Mouse (Mus musculus): ENCODE data around the gene Rprd2. TPM values are rescaled to one million over a fixed set of nuclear protein-coding genes. Genes with fewer than 3 reads are reported as not detected.
"Not testable (repeated sequence)": the region's sequence is repeated elsewhere in the genome, so short reads cannot be mapped to it uniquely, and the experiment has no call there.

Gene Rprd2
- total and polyA plus RNA-seq, 2 experiments = 5.1 to 7.6 TPM

DNA sequence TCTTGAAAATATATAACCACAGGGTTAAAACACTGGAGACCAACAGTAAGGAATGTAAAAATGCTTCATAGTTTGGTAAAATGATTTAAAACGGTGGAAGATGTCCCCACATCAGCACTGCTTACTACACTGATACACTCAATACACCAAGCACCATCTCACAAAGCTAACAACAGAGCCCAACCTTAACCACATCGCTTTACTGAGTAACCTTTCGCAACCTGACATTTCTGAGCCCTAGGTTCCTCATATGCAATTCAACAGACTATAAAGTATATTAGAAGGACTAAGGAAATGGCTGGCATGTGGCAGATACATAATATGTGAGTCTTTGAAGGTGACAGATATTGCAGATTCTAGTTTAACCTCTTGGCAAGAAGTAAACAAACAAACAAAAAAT lies 2.0 kb downstream of the Rprd2 start:
- no peak overlapping the region for H3K4me3 ChIP-seq (ENCODE audit: insufficient read depth, low read depth, low read length)
- WGBS = 57% methylated on average over 3 of the region's 3 CpGs
- no peak overlapping the region; the same call in 1 of the 2 replicates for H3K9ac ChIP-seq (ENCODE audit: low read depth, low read length)
- DNase-seq (ENCODE audit: extremely low read depth, low read depth, low spot score) = no peak
- H3K79me2 ChIP-seq (ENCODE audit: control insufficient read depth, insufficient read depth, low read length) = peaks cover 25% of the 10 kb centered on the region
- peaks cover 1% of the 10 kb centered on the region for H3K4me1 ChIP-seq (ENCODE audit: control insufficient read depth, insufficient read depth, low read length)
- H3K27me3 ChIP-seq (ENCODE audit: control insufficient read depth, insufficient read depth, low read length) = no peaks in the 10 kb centered on the region
- no peaks in the 10 kb centered on the region for H3K36me3 ChIP-seq (ENCODE audit: control insufficient read depth, insufficient read depth, low read length)
- TF ChIP-seq POLR2A (IDR thresholded peaks at IDR 0.05; ENCODE audit: extremely low read depth, insufficient read depth, low read length) (no peak), CTCF (IDR thresholded peaks at IDR 0.05; ENCODE audit: low read depth, low read length) (no peak)
- no peak overlapping the region for H3K27ac ChIP-seq (replicated peaks; ENCODE audit: insufficient read depth, low read depth, low read length)

DNA sequence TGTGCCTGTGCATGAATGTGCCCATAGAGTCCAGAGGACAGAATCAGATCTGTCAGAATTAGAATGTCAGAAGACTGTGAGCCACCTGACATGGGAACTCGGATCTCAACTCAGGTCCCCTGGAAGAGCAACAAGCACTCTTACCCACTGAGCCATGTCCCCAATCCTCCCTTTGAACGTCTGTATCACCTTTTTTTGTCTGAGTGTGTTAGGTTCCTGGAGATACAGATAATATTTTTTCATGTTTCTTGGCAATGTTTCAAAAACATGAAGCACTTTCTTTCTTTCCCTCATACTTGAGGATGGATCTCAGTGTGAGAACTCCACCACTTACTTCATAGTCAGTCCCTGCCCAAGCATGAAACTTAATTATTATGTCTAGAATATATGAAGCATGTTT lies 10.3 kb downstream of the Rprd2 start:
- Histone ChIP-seq H3K27ac (replicated peaks; ENCODE audit: insufficient read depth, low read depth, low read length) (no peak overlapping the region), H3K4me1 (ENCODE audit: control insufficient read depth, insufficient read depth, low read length) (no peaks in the 10 kb centered on the region; the same call in 1 of the 2 replicates), H3K27me3 (ENCODE audit: control insufficient read depth, insufficient read depth, low read length) (no peaks in the 10 kb centered on the region), H3K36me3 (ENCODE audit: control insufficient read depth, insufficient read depth, low read length) (no peaks in the 10 kb centered on the region; the same call in 1 of the 2 replicates), H3K9ac (ENCODE audit: low read depth, low read length) (no peak overlapping the region), H3K4me3 (ENCODE audit: insufficient read depth, low read depth, low read length) (no peak overlapping the region), H3K79me2 (ENCODE audit: control insufficient read depth, insufficient read depth, low read length) (peaks cover 47% of the 10 kb centered on the region)
- no peak for DNase-seq (ENCODE audit: extremely low read depth, low read depth, low spot score)
- TF ChIP-seq POLR2A (IDR thresholded peaks at IDR 0.05; ENCODE audit: extremely low read depth, insufficient read depth, low read length) (no peak), CTCF (IDR thresholded peaks at IDR 0.05; ENCODE audit: low read depth, low read length) (no peak)
- WGBS = 54% methylated on average over 2 of the region's 2 CpGs

GRCm38 (mm10) chr3:95807630-95808029 lies 11.0 kb downstream of the Rprd2 start:
- not testable (repeated sequence) for H3K36me3 ChIP-seq (ENCODE audit: control insufficient read depth, insufficient read depth, low read length); H3K9ac ChIP-seq (ENCODE audit: low read depth, low read length); H3K4me3 ChIP-seq (ENCODE audit: insufficient read depth, low read depth, low read length); DNase-seq (ENCODE audit: extremely low read depth, low read depth, low spot score); H3K4me1 ChIP-seq (ENCODE audit: control insufficient read depth, insufficient read depth, low read length); H3K27ac ChIP-seq (replicated peaks; ENCODE audit: insufficient read depth, low read depth, low read length); H3K27me3 ChIP-seq (ENCODE audit: control insufficient read depth, insufficient read depth, low read length)
- 74% methylated on average over 6 of the region's 6 CpGs for WGBS
- peaks cover 46% of the 10 kb centered on the region for H3K79me2 ChIP-seq (ENCODE audit: control insufficient read depth, insufficient read depth, low read length)

DNA sequence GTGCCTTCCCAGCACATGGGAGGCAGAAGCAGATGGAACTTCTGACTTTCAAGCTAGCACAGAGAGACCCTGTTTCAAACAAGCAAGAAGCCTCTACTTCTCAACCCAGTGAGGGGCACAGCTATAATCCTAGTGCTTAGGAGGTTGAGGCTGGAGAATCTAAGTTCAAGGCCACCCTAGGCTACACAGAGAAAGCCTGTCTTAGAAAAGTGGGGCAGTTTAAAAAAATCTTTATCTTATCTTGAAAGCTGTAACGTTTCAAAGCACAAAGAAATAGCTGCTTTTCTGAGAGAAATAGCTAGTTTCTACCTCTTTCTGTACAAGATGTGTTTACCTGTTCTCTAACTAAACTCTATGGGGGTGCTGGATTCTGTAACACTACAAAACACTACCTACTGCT lies 12.0 kb downstream of the Rprd2 start:
- TF ChIP-seq POLR2A (IDR thresholded peaks at IDR 0.05; ENCODE audit: extremely low read depth, insufficient read depth, low read length) (no peak), CTCF (IDR thresholded peaks at IDR 0.05; ENCODE audit: low read depth, low read length) (no peak)
- WGBS = 16% methylated on average over 1 of the region's 1 CpGs
- no peak for DNase-seq (ENCODE audit: extremely low read depth, low read depth, low spot score)
- Histone ChIP-seq H3K9ac (ENCODE audit: low read depth, low read length) (no peak overlapping the region), H3K36me3 (ENCODE audit: control insufficient read depth, insufficient read depth, low read length) (no peaks in the 10 kb centered on the region; the same call in 1 of the 2 replicates), H3K79me2 (ENCODE audit: control insufficient read depth, insufficient read depth, low read length) (peaks cover 47% of the 10 kb centered on the region), H3K27ac (replicated peaks; ENCODE audit: insufficient read depth, low read depth, low read length) (no peak overlapping the region), H3K4me3 (ENCODE audit: insufficient read depth, low read depth, low read length) (no peak overlapping the region), H3K27me3 (ENCODE audit: control insufficient read depth, insufficient read depth, low read length) (no peaks in the 10 kb centered on the region), H3K4me1 (ENCODE audit: control insufficient read depth, insufficient read depth, low read length) (no peaks in the 10 kb centered on the region; the same call in 1 of the 2 replicates)

GRCm38 (mm10) chr3:95803851-95804250 lies 14.8 kb downstream of the Rprd2 start:
- Histone ChIP-seq H3K36me3 (ENCODE audit: control insufficient read depth, insufficient read depth, low read length) (no peaks in the 10 kb centered on the region), H3K27ac (replicated peaks; ENCODE audit: insufficient read depth, low read depth, low read length) (no peak overlapping the region), H3K4me3 (ENCODE audit: insufficient read depth, low read depth, low read length) (no peak overlapping the region), H3K9ac (ENCODE audit: low read depth, low read length) (no peak overlapping the region), H3K79me2 (ENCODE audit: control insufficient read depth, insufficient read depth, low read length) (peaks cover 50% of the 10 kb centered on the region), H3K4me1 (ENCODE audit: control insufficient read depth, insufficient read depth, low read length) (0 out of 2 replicates have a peak, but pooled peaks cover 2% of the 10 kb centered on the region), H3K27me3 (ENCODE audit: control insufficient read depth, insufficient read depth, low read length) (no peaks in the 10 kb centered on the region)
- TF ChIP-seq CTCF (IDR thresholded peaks at IDR 0.05; ENCODE audit: low read depth, low read length) (no peak), POLR2A (IDR thresholded peaks at IDR 0.05; ENCODE audit: extremely low read depth, insufficient read depth, low read length) (no peak)
- DNase-seq (ENCODE audit: extremely low read depth, low read depth, low spot score) = no peak
- 98% methylated on average over 4 of the region's 4 CpGs for WGBS

DNA sequence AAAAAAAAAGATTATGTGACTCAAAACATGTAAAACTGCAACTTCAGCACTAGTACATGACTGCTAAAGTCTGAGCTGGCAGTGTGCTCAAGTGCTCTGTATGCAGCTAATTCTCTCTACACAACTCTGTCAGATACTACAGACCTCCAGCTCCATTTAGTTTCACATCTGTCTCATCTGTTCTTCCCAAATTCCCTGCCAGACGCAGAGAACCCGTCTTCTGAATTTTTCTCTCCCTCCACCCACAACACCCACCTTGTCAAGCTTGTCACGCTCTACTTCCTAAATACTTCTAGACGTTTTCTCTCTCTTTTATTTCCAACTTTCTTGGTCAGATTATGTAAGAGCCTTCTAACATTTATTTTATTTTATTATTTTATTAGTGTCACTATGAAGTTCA lies 19.9 kb downstream of the Rprd2 start:
- H3K27ac ChIP-seq (replicated peaks; ENCODE audit: insufficient read depth, low read depth, low read length) = no peak overlapping the region
- peaks cover 4% of the 10 kb centered on the region for H3K4me1 ChIP-seq (ENCODE audit: control insufficient read depth, insufficient read depth, low read length)
- no peak for DNase-seq (ENCODE audit: extremely low read depth, low read depth, low spot score)
- H3K79me2 ChIP-seq (ENCODE audit: control insufficient read depth, insufficient read depth, low read length) = peaks cover 51% of the 10 kb centered on the region
- H3K27me3 ChIP-seq (ENCODE audit: control insufficient read depth, insufficient read depth, low read length) = no peaks in the 10 kb centered on the region
- no peak overlapping the region for H3K9ac ChIP-seq (ENCODE audit: low read depth, low read length)
- H3K36me3 ChIP-seq (ENCODE audit: control insufficient read depth, insufficient read depth, low read length) = peaks cover 1% of the 10 kb centered on the region; the same call in 1 of the 2 replicates
- WGBS = 83% methylated on average over 4 of the region's 4 CpGs
- TF ChIP-seq POLR2A (IDR thresholded peaks at IDR 0.05; ENCODE audit: extremely low read depth, insufficient read depth, low read length) (no peak), CTCF (IDR thresholded peaks at IDR 0.05; ENCODE audit: low read depth, low read length) (no peak)
- no peak overlapping the region for H3K4me3 ChIP-seq (ENCODE audit: insufficient read depth, low read depth, low read length)
